Mouse (Mus musculus): ENCODE results near the gene Mad1l1.

DNA sequence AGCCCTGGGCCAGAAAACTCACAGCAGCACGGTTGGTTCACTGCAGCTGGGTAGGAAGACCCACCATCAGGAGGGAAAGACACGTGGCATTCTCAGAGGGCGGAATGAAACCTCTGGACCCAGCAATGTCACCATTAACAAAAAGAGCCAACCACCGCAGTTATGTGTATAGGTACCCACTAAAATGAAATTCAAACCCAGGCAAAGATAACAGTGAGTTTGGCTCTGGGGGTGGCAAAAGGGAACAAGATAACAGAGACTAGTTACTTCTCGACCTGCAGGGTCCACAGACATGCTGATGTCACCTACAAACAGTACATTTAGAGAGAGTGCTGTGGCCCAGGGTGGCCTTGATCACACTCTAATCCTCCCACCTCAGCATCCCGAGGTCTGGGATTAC, 157.4 kb downstream of the Mad1l1 start:
- no peak for TF ChIP-seq CTCF (IDR thresholded peaks at IDR 0.05; ENCODE audit: control insufficient read depth, insufficient read depth, low read length)
- no peak for TF ChIP-seq POLR2A (IDR thresholded peaks at IDR 0.05; ENCODE audit: borderline replicate concordance, control insufficient read depth, low read depth, low read length)

Measured in bone marrow, adult 2 months (tissue).